Mouse (Mus musculus): ENCODE measurements around the gene Hyls1.

DNA sequence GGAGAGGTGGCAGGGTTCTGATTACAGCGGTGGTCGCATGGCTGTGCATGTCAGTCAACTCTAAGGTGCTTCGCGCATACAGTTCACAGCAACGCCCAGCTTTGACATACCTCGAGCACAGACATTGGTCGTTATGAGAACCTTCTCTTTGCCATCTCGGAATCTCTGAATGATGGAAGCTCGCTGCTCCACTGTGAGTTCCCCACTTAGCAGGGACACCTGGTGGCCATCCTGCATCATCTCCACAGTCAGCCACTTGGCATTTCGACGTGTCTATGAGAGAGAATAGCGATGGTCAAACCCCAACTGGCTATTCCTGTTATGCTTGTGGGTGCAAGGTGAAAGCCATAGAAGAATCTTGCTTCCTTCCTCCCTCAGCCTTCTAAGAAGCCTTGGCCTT lies 24.5 kb downstream of the Hyls1 start:
- TF ChIP-seq POLR2A (IDR thresholded peaks at IDR 0.05; ENCODE audit: control insufficient read depth, low read depth, low read length) (no peak), CTCF (IDR thresholded peaks at IDR 0.05; ENCODE audit: control insufficient read depth, insufficient read depth, insufficient replicate concordance, low read depth, low read length) (no peak; the same call in 1 of the 2 replicates)

Measured in testis, adult 2 months (tissue).